Mouse (Mus musculus): ENCODE results near the gene Dusp10. TPM values are rescaled to one million over a fixed set of nuclear protein-coding genes. Genes with fewer than 3 reads are reported as not detected.
A peak's percentile ranks its signal among the peaks of the same experiment; 100 is the strongest.

Dusp10 gene
- 28.7 and 32.8 TPM in 2 replicates for polyA plus RNA-seq (2012; rRNA removed)

DNA sequence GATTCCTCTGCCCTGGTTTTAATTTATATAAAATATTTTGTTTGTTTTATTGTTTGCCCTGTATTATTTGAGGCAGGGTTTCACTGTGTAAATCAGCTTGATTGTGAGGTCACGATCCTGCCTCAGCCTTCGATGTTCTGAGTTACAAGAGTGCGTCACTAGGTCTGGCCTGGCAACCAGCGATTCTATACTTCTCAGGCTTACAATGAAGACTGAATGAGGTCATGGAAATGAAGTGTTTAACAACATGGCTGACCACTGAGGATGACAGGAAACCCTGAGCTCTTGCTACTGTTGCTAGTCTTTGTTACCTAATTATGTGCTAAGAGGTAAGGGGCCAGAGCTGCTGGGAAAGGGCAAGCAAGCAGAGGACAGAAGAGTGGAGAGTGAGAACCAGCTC, at the start of gene Dusp10:
Gene Dusp10 (plus strand): TSS at position 197 of the 400 bp plus-strand sequence.
- Histone ChIP-seq H3K27me3 (ENCODE audit: control insufficient read depth, insufficient read depth, low read length) (no peaks in the 10 kb centered on the region), H3K4me1 (ENCODE audit: control insufficient read depth, insufficient read depth, low read length) (no peaks in the 10 kb centered on the region), H3K4me3 (replicated peaks; ENCODE audit: insufficient read depth, low read depth, low read length) (no peak within 1 kb of the TSS), H3K27ac (ENCODE audit: insufficient read depth, low read length) (no peak within 1 kb of the TSS)
- DNase-seq = no peak
- WGBS = 91% methylated on average over 4 of the region's 4 CpGs
- no peak for TF ChIP-seq CTCF (IDR thresholded peaks at IDR 0.05; ENCODE audit: borderline replicate concordance, insufficient read depth, low read depth, low read length)
- TF ChIP-seq POLR2A (IDR thresholded peaks at IDR 0.05; ENCODE audit: borderline replicate concordance, insufficient read depth, low read length) = no peak

DNA sequence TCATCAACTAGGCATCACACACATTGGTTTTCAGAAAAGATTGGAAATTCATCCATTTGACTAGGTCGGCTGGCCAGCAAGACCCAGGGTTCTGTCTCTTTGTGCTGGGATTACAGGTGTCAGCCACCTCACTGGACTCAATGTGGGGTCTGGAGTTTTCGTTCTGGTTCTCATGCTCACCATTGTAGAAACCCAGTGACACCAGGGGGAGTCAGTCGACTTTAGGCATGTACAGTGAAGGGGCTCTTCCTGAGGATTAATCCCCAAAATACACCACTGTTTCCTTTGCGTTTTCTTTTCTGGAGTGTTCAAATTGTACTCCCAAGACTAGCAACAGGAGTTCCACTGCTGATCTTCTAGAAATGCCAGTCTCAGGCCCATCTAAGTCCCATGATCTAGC, 47.8 kb upstream of the Dusp10 start:
- TF ChIP-seq CTCF (IDR thresholded peaks at IDR 0.05; ENCODE audit: borderline replicate concordance, insufficient read depth, low read depth, low read length) (no peak), POLR2A (IDR thresholded peaks at IDR 0.05; ENCODE audit: borderline replicate concordance, insufficient read depth, low read length) (no peak)
- Histone ChIP-seq H3K4me1 (ENCODE audit: control insufficient read depth, insufficient read depth, low read length) (peaks cover 8% of the 10 kb centered on the region), H3K27me3 (ENCODE audit: control insufficient read depth, insufficient read depth, low read length) (no peaks in the 10 kb centered on the region), H3K27ac (ENCODE audit: insufficient read depth, low read length) (no peak overlapping the region), H3K4me3 (replicated peaks; ENCODE audit: insufficient read depth, low read depth, low read length) (no peak overlapping the region)
- no peak for DNase-seq
- WGBS = 80% methylated on average over 4 of the region's 4 CpGs

DNA sequence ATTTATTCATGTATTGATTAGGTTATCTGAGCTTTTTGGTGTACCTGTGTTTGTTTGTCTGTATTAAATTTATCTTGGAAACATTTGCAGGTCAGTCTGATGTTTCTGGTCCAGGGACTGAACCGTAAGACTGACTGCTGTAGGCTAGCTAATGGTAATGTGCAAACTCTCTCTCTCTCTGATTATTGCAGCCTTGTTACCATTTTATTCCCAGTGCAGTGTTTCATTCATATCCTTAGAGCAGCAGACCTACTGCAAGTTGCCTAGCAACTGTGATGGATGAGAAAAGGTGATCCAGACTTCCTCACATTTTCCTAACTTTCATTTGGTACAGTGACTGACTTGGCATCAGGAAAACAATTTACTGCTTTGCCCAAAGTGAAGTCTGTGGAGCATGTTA, 43.8 kb upstream of the Dusp10 start:
- TF ChIP-seq CTCF (IDR thresholded peaks at IDR 0.05; ENCODE audit: borderline replicate concordance, insufficient read depth, low read depth, low read length) = no peak
- no peaks in the 10 kb centered on the region for H3K4me1 ChIP-seq (ENCODE audit: control insufficient read depth, insufficient read depth, low read length)
- no peaks in the 10 kb centered on the region for H3K27me3 ChIP-seq (ENCODE audit: control insufficient read depth, insufficient read depth, low read length)
- 89% methylated on average over 1 of the region's 1 CpGs for WGBS
- no peak overlapping the region for H3K27ac ChIP-seq (ENCODE audit: insufficient read depth, low read length)
- no peak overlapping the region for H3K4me3 ChIP-seq (replicated peaks; ENCODE audit: insufficient read depth, low read depth, low read length)
- DNase-seq = no peak

DNA sequence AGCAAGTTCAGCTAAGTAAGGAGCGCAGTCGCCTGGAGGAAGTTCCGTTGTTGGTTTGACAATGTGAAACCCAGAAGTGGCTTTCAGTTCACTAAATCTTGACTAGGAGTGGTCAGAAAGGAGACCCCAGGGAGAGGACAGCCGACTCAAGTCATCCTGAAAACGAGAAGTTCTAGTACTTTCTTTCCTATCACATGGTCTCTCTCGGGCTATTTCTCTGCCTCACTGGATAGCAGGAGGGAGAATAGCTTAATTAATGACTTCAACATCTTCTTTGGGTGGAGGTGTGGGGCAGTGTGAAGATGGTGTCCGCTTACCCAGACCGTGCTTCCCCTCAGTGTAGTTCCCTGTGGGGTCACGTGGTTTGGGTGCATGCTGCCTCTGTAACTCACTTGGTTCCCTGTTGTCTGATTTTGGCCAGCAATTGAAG, 33.3 kb upstream of the Dusp10 start:
- no peak for DNase-seq
- H3K4me1 ChIP-seq (ENCODE audit: control insufficient read depth, insufficient read depth, low read length) = no peaks in the 10 kb centered on the region
- WGBS = 85% methylated on average over 9 of the region's 9 CpGs
- no peak overlapping the region for H3K4me3 ChIP-seq (replicated peaks; ENCODE audit: insufficient read depth, low read depth, low read length)
- no peak for TF ChIP-seq POLR2A (IDR thresholded peaks at IDR 0.05; ENCODE audit: borderline replicate concordance, insufficient read depth, low read length)
- H3K27me3 ChIP-seq (ENCODE audit: control insufficient read depth, insufficient read depth, low read length) = no peaks in the 10 kb centered on the region
- no peak overlapping the region for H3K27ac ChIP-seq (ENCODE audit: insufficient read depth, low read length)

DNA sequence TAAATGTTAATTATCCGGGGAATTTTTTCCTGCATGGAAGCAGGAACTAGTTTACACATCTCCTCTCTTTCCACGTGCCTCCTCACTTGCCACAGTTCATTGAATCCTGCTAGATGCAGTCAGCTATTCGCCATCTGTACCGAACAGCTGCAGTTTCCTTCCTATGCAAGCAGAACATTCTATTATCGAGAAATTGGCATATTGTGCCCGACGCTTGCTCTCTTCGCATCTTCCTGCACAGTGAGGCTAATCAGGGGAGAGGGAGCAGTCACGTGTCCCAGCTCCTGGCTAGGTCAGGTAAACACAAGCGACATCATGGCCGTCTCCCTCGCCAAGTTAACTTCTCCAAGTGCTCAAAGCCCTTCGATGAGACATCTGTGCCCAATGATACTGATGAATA, 31.0 kb upstream of the Dusp10 start:
- no peak overlapping the region for H3K4me3 ChIP-seq (replicated peaks; ENCODE audit: insufficient read depth, low read depth, low read length)
- peak in 1 of 2 experiments; percentile 9 for DNase-seq
- H3K4me1 ChIP-seq (ENCODE audit: control insufficient read depth, insufficient read depth, low read length) = no peaks in the 10 kb centered on the region
- H3K27ac ChIP-seq (ENCODE audit: insufficient read depth, low read length) = no peak overlapping the region
- 10% methylated on average over 13 of the region's 13 CpGs for WGBS
- no peaks in the 10 kb centered on the region for H3K27me3 ChIP-seq (ENCODE audit: control insufficient read depth, insufficient read depth, low read length)
- TF ChIP-seq CTCF (IDR thresholded peaks at IDR 0.05; ENCODE audit: borderline replicate concordance, insufficient read depth, low read depth, low read length) = no peak
- TF ChIP-seq POLR2A (IDR thresholded peaks at IDR 0.05; ENCODE audit: borderline replicate concordance, insufficient read depth, low read length) = no peak

DNA sequence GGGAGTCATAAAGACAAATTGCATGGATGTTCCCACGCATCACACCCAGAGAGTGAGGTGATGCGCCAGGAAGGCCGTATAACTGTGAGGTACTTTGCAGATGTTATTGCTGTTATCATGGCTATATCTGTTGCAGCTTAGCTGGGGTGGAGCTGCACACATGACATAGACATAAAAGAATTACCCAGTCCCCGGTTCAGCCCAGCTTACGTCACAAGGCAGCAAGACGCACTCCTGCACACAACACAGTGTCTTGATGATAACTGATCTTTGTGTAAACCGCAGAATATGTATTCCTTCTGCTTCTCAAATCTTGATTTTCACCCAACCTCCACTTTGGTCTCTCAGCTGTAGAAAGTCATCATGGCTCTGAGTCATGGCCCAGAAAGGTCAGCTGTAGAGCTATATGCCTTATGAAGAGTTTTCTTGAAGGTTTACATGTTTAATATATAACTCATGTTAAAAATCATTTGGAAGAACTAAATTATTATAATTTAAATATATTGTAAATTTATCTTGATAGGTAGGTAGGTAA, 25.3 kb upstream of the Dusp10 start:
- no peak for TF ChIP-seq POLR2A (IDR thresholded peaks at IDR 0.05; ENCODE audit: borderline replicate concordance, insufficient read depth, low read length)
- TF ChIP-seq CTCF (IDR thresholded peaks at IDR 0.05; ENCODE audit: borderline replicate concordance, insufficient read depth, low read depth, low read length) = no peak
- 98% methylated on average over 7 of the region's 7 CpGs for WGBS
- Histone ChIP-seq H3K4me3 (replicated peaks; ENCODE audit: insufficient read depth, low read depth, low read length) (no peak overlapping the region), H3K4me1 (ENCODE audit: control insufficient read depth, insufficient read depth, low read length) (no peaks in the 10 kb centered on the region), H3K27ac (ENCODE audit: insufficient read depth, low read length) (no peak overlapping the region), H3K27me3 (ENCODE audit: control insufficient read depth, insufficient read depth, low read length) (no peaks in the 10 kb centered on the region)
- no peak for DNase-seq

DNA sequence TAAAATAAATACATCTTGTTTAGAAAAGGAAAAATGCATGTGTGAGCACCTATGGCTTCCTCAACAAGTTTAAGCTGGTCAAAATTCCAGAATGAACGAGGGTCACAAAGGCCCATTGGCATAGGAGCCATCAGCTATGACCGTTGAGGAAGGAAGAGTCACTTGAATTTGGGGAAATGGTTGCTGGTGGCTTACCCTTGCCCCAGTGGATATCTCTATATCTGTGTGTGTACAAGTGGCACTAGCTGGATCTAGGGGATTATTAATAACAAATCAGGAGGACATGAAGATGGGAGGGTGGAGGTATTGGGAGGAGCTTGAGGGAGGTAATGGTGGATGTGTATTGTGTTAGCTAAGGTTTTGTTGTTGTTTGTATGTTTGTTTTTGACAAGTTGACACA, 21.2 kb upstream of the Dusp10 start:
- H3K27ac ChIP-seq (ENCODE audit: insufficient read depth, low read length) = no peak overlapping the region
- H3K4me3 ChIP-seq (replicated peaks; ENCODE audit: insufficient read depth, low read depth, low read length) = no peak overlapping the region
- no peaks in the 10 kb centered on the region for H3K27me3 ChIP-seq (ENCODE audit: control insufficient read depth, insufficient read depth, low read length)
- TF ChIP-seq POLR2A (IDR thresholded peaks at IDR 0.05; ENCODE audit: borderline replicate concordance, insufficient read depth, low read length) (no peak), CTCF (IDR thresholded peaks at IDR 0.05; ENCODE audit: borderline replicate concordance, insufficient read depth, low read depth, low read length) (no peak)
- 87% methylated on average over 2 of the region's 2 CpGs for WGBS
- no peak for DNase-seq
- H3K4me1 ChIP-seq (ENCODE audit: control insufficient read depth, insufficient read depth, low read length) = no peaks in the 10 kb centered on the region

DNA sequence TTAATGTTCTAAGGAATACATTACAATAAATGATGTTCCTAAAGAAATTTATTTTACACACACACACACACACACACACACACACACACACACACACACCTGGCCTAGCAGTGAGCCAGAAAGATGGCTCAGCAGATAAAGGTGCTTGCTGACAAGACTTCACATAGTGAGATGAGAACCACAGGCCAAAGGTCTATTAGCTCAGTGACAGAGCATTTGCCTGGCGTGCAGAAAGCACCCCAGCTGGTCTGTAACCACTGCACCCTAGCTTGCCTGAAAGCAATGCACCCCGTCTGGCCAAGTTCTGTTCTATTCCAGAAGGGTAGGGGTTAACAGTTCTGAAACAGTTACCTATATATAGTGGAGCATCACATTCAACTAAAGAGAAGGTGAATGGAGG, 15.9 kb upstream of the Dusp10 start:
- Histone ChIP-seq H3K4me1 (ENCODE audit: control insufficient read depth, insufficient read depth, low read length) (no peaks in the 10 kb centered on the region), H3K4me3 (replicated peaks; ENCODE audit: insufficient read depth, low read depth, low read length) (no peak overlapping the region), H3K27me3 (ENCODE audit: control insufficient read depth, insufficient read depth, low read length) (no peaks in the 10 kb centered on the region), H3K27ac (ENCODE audit: insufficient read depth, low read length) (no peak overlapping the region)
- no peak for DNase-seq
- 61% methylated on average over 2 of the region's 2 CpGs for WGBS
- no peak for TF ChIP-seq POLR2A (IDR thresholded peaks at IDR 0.05; ENCODE audit: borderline replicate concordance, insufficient read depth, low read length)
- TF ChIP-seq CTCF (IDR thresholded peaks at IDR 0.05; ENCODE audit: borderline replicate concordance, insufficient read depth, low read depth, low read length) = no peak

Measured in cerebellum, adult 2 months (tissue).